ENCODE assay signal across 10 mouse cellular contexts in genomic region chr8:121374284-121374683, GRCm38 (mm10).
DNase-seq lines count a peak whose midpoint lies in the region; ATAC-seq and TF ChIP-seq lines count a peak whose summit lies in the region.
"Had no signal": no experiment of that assay in that cellular context is flagged by ENCODE, and none has a peak within 500 bp of the region (broad histone marks: within the 10 kb centered on the region; RNA-seq: fewer than 3 reads in every experiment).

No protein-coding gene starts in this region.

- no peaks in the 10 kb centered on the region for H3K27me3 ChIP-seq in heart, embryonic 12.5 days (replicated peaks)
- no peaks in the 10 kb centered on the region for H3K27me3 ChIP-seq in liver, postnatal 0 days (ENCODE audit: insufficient read depth, low read length)
- H3K27me3 ChIP-seq in liver, embryonic 12.5 days (replicated peaks), result peaks cover 35% of the 10 kb centered on the region
- no peaks in the 10 kb centered on the region for H3K27me3 ChIP-seq in ES-Bruce4 (ENCODE audit: control insufficient read depth, insufficient read depth, low read length, poor library complexity, severe bottlenecking)
- H3K27me3 ChIP-seq: midbrain, embryonic 15.5 days had no signal

- H3K4me3 ChIP-seq in heart, embryonic 12.5 days, result no peak overlapping the region
- no peak overlapping the region for H3K4me3 ChIP-seq in liver, postnatal 0 days (ENCODE audit: low read depth, low read length)
- no peak overlapping the region for H3K4me3 ChIP-seq in liver, embryonic 12.5 days
- H3K4me3 ChIP-seq in ES-Bruce4 (ENCODE audit: low read depth, low read length), result no peak overlapping the region
- H3K4me3 ChIP-seq: midbrain, embryonic 15.5 days had no signal

- H3K9me3 ChIP-seq in heart, embryonic 12.5 days (replicated peaks), result no peaks in the 10 kb centered on the region
- no peaks in the 10 kb centered on the region for H3K9me3 ChIP-seq in liver, postnatal 0 days (ENCODE audit: low read length)
- no peaks in the 10 kb centered on the region for H3K9me3 ChIP-seq in liver, embryonic 12.5 days (replicated peaks)
- no peaks in the 10 kb centered on the region for H3K9me3 ChIP-seq in ES-Bruce4 (replicated peaks; ENCODE audit: control insufficient read depth, insufficient read depth, low read length, poor library complexity, severe bottlenecking)
- H3K9me3 ChIP-seq: midbrain, embryonic 15.5 days had no signal

- H3K36me3 ChIP-seq in heart, embryonic 12.5 days, result no peaks in the 10 kb centered on the region
- H3K36me3 ChIP-seq in liver, postnatal 0 days (replicated peaks; ENCODE audit: insufficient read depth, low read length), result no peaks in the 10 kb centered on the region
- no peaks in the 10 kb centered on the region for H3K36me3 ChIP-seq in liver, embryonic 12.5 days
- no peaks in the 10 kb centered on the region for H3K36me3 ChIP-seq in ES-Bruce4 (ENCODE audit: control insufficient read depth, insufficient read depth, low read length, poor library complexity, severe bottlenecking)
- H3K36me3 ChIP-seq: midbrain, embryonic 15.5 days had no signal

- no peak for TF ChIP-seq EP300 in liver, postnatal 0 days (IDR thresholded peaks at IDR 0.05; ENCODE audit: low read depth)
- TF ChIP-seq EP300 in ES-Bruce4 (IDR thresholded peaks at IDR 0.05; ENCODE audit: insufficient read depth, low read depth, low read length), result no peak

- H3K4me1 ChIP-seq in heart, embryonic 12.5 days (replicated peaks), result peaks cover 64% of the 10 kb centered on the region
- no peaks in the 10 kb centered on the region for H3K4me1 ChIP-seq in liver, postnatal 0 days (ENCODE audit: insufficient read depth)
- peaks cover 23% of the 10 kb centered on the region for H3K4me1 ChIP-seq in liver, embryonic 12.5 days
- peaks cover 7% of the 10 kb centered on the region for H3K4me1 ChIP-seq in ES-Bruce4 (ENCODE audit: control insufficient read depth, insufficient read depth, low read length)
- H3K4me1 ChIP-seq: midbrain, embryonic 15.5 days had no signal

- H3K9ac ChIP-seq in heart, embryonic 12.5 days, result no peak overlapping the region
- H3K9ac ChIP-seq in liver, postnatal 0 days (replicated peaks), result no peak overlapping the region
- no peak overlapping the region for H3K9ac ChIP-seq in liver, embryonic 12.5 days
- H3K9ac ChIP-seq in ES-Bruce4 (ENCODE audit: low read depth, poor library complexity, severe bottlenecking), result no peak overlapping the region
- H3K9ac ChIP-seq: midbrain, embryonic 15.5 days had no signal

- no peak for TF ChIP-seq POLR2A in ES-Bruce4 (IDR thresholded peaks at IDR 0.05; ENCODE audit: insufficient read depth, low read length)

- no peak for ATAC-seq in heart, embryonic 12.5 days (ENCODE audit: insufficient number of reproducible peaks, low FRiP score)
- ATAC-seq in liver, postnatal 0 days, result no peak
- no peak for ATAC-seq in liver, embryonic 12.5 days
- ATAC-seq: midbrain, embryonic 15.5 days had no signal

- WGBS in heart, embryonic 12.5 days, result 20% methylated on average over 9 of the region's 9 CpGs
- WGBS in liver, postnatal 0 days (ENCODE audit: insufficient replicate concordance), result 25% methylated on average over 9 of the region's 9 CpGs
- WGBS in liver, embryonic 12.5 days (ENCODE audit: insufficient replicate concordance), result 19% methylated on average over 9 of the region's 9 CpGs

- no peak overlapping the region for H3K4me2 ChIP-seq in heart, embryonic 12.5 days
- H3K4me2 ChIP-seq in liver, postnatal 0 days (ENCODE audit: low read depth, low read length), result no peak overlapping the region
- no peak overlapping the region for H3K4me2 ChIP-seq in liver, embryonic 12.5 days
- H3K4me2 ChIP-seq: midbrain, embryonic 15.5 days had no signal

- H3K27ac ChIP-seq in heart, embryonic 12.5 days (ENCODE audit: poor library complexity, severe bottlenecking), result peak overlapping the region; percentile 19
- H3K27ac ChIP-seq in liver, postnatal 0 days (ENCODE audit: low read depth), result no peak overlapping the region
- no peak overlapping the region for H3K27ac ChIP-seq in liver, embryonic 12.5 days
- no peak overlapping the region for H3K27ac ChIP-seq in ES-Bruce4 (ENCODE audit: insufficient read depth, low read length)
- H3K27ac ChIP-seq: midbrain, embryonic 15.5 days had no signal

- no peak for DNase-seq in heart, adult 9 months (ENCODE audit: low spot score in 2 of 2)
- DNase-seq in liver, postnatal 0 days, result no peak
- DNase-seq in induced T-regulatory cell, adult 2 months (ENCODE audit: low read depth), result peak; percentile 15
- no peak for DNase-seq in adrenal gland, adult 8-10 months
- no peak for DNase-seq in yolk sac, embryonic 10.5 days (ENCODE audit: low spot score)
- DNase-seq: cerebellum, adult 8-10 months had no signal

- TF ChIP-seq CTCF in liver, postnatal 0 days (IDR thresholded peaks at IDR 0.05; ENCODE audit: low read depth), result peak; percentile 63
- peak; percentile 87 for TF ChIP-seq CTCF in ES-Bruce4 (IDR thresholded peaks at IDR 0.05; ENCODE audit: low read depth, low read length)
